Mouse (Mus musculus): ENCODE data around the gene Fbxo9.
"Not testable (repeated sequence)": the region's sequence is repeated elsewhere in the genome, so short reads cannot be mapped to it uniquely, and the experiment has no call there.

Gene Fbxo9

GRCm38 (mm10) chr9:78108796-78109239 lies at the start of gene Fbxo9, which contains the start of gene Ick:
Fbxo9 (minus strand) TSS chr9:78109065.
Ick (plus strand) TSS chr9:78109192.
- DNase-seq (ENCODE audit: low spot score): peak; percentile 92

- no peak for DNase-seq (ENCODE audit: low spot score)
Observed at GRCm38 (mm10) chr9:78157221-78157620, 48.4 kb upstream of the Fbxo9 start.

GRCm38 (mm10) chr9:78154211-78154977 lies 45.5 kb upstream of the Fbxo9 start:
- DNase-seq (ENCODE audit: low spot score): no peak

GRCm38 (mm10) chr9:78149770-78150169 lies 40.9 kb upstream of the Fbxo9 start:
- not testable (repeated sequence) for DNase-seq (ENCODE audit: low spot score)

- DNase-seq (ENCODE audit: low spot score): no peak
Observed at GRCm38 (mm10) chr9:78148149-78148548, 39.3 kb upstream of the Fbxo9 start.

GRCm38 (mm10) chr9:78146627-78147026 lies 37.8 kb upstream of the Fbxo9 start:
- DNase-seq (ENCODE audit: low spot score): no peak

- DNase-seq (ENCODE audit: low spot score): no peak
Observed at GRCm38 (mm10) chr9:78146099-78146498, 37.2 kb upstream of the Fbxo9 start.

GRCm38 (mm10) chr9:78139463-78139862 lies 30.6 kb upstream of the Fbxo9 start:
- no peak for DNase-seq (ENCODE audit: low spot score)

- DNase-seq (ENCODE audit: low spot score): no peak
Observed at GRCm38 (mm10) chr9:78138044-78138676, 29.3 kb upstream of the Fbxo9 start.

- no peak for DNase-seq (ENCODE audit: low spot score)
Observed at GRCm38 (mm10) chr9:78135658-78136057, 26.8 kb upstream of the Fbxo9 start.

GRCm38 (mm10) chr9:78126643-78127042 lies 17.8 kb upstream of the Fbxo9 start:
- no peak for DNase-seq (ENCODE audit: low spot score)

- no peak for DNase-seq (ENCODE audit: low spot score)
Observed at GRCm38 (mm10) chr9:78126007-78126406, 17.1 kb upstream of the Fbxo9 start.

- DNase-seq (ENCODE audit: low spot score): no peak
Observed at GRCm38 (mm10) chr9:78124297-78124696, 15.4 kb upstream of the Fbxo9 start.

- DNase-seq (ENCODE audit: low spot score): no peak
Observed at GRCm38 (mm10) chr9:78122939-78123712, 14.3 kb upstream of the Fbxo9 start.

- DNase-seq (ENCODE audit: low spot score): no peak
Observed at GRCm38 (mm10) chr9:78121985-78122384, 13.1 kb upstream of the Fbxo9 start.

- DNase-seq (ENCODE audit: low spot score): no peak
Observed at GRCm38 (mm10) chr9:78121358-78121757, 12.5 kb upstream of the Fbxo9 start.

- DNase-seq (ENCODE audit: low spot score): no peak
Observed at GRCm38 (mm10) chr9:78117690-78118089, 8.8 kb upstream of the Fbxo9 start.

- no peak for DNase-seq (ENCODE audit: low spot score)
Observed at GRCm38 (mm10) chr9:78115746-78116145, 6.9 kb upstream of the Fbxo9 start.

- no peak for DNase-seq (ENCODE audit: low spot score)
Observed at GRCm38 (mm10) chr9:78113538-78113885, 4.6 kb upstream of the Fbxo9 start.

GRCm38 (mm10) chr9:78112770-78113537 lies 4.1 kb upstream of the Fbxo9 start:
- DNase-seq (ENCODE audit: low spot score): peak; percentile 88

GRCm38 (mm10) chr9:78111456-78111855 lies 2.6 kb upstream of the Fbxo9 start:
- DNase-seq (ENCODE audit: low spot score): no peak

GRCm38 (mm10) chr9:78109656-78110055 lies 791 bp upstream of the Fbxo9 start:
- peak; percentile 3 for DNase-seq (ENCODE audit: low spot score)

Measured in T-cell, adult 2 months (primary cell).